Mouse (Mus musculus): Measurements from ENCODE around the gene Gm36210.

- TF ChIP-seq EP300 (IDR thresholded peaks at IDR 0.05; ENCODE audit: low read depth) (no peak), CTCF (IDR thresholded peaks at IDR 0.05; ENCODE audit: low read depth) (peak; percentile 57)
Observed at GRCm38 (mm10) chr7:4878186-4878585, 28.1 kb downstream of the Gm36210 start.

Measured in liver, postnatal 0 days (tissue).